Mouse (Mus musculus) stomach, postnatal 0 days (tissue): ENCODE data around the gene Chn2. TPM values are rescaled to one million over a fixed set of nuclear protein-coding genes. Genes with fewer than 3 reads are reported as not detected.

Experiments
- ATAC-seq: fragments of 200-750 bp; cut with Nextera tagmentation; 2 replicates; pipeline ENCODE4 v1.8.0; 2017; ENCODE audit not compliant: low FRiP score, low TSS enrichment
- DNase-seq: peaks from one replicate; pipeline ENCODE4 v3.0.0-alpha.2; 2016; ENCODE audit warnings: low spot score
- H3K27ac ChIP-seq: fragments of 300-500 bp; sonication (generic); replicated peaks from 2 replicates; pipeline ENCODE4 v1.5.1; 2014; ENCODE audit warnings: mild to moderate bottlenecking, control low read depth
- H3K27me3 ChIP-seq: fragments of 300-500 bp; sonication (generic); 2 replicates; pipeline ENCODE4 v1.6.1; 2014; ENCODE audit warnings: low read length; ENCODE audit not compliant: control insufficient read depth, insufficient read depth
- H3K36me3 ChIP-seq: fragments of 300-500 bp; sonication (generic); 2 replicates; pipeline ENCODE4 v1.6.1; 2014; ENCODE audit warnings: low read length, mixed read lengths; ENCODE audit not compliant: control insufficient read depth, insufficient read depth
- H3K4me1 ChIP-seq: fragments of 300-500 bp; sonication (generic); replicated peaks from 2 replicates; pipeline ENCODE4 v1.6.1; 2014; ENCODE audit warnings: antibody characterized with exemption; ENCODE audit not compliant: control insufficient read depth, insufficient read depth
- H3K4me2 ChIP-seq: fragments of 300-500 bp; sonication (generic); replicated peaks from 2 replicates; pipeline ENCODE4 v1.6.1; 2014; ENCODE audit warnings: low read depth, mild to moderate bottlenecking, control low read depth, moderate library complexity
- H3K4me3 ChIP-seq: fragments of 300-500 bp; sonication (generic); 2 replicates; pipeline ENCODE4 v1.5.1; 2014; ENCODE audit warnings: low read depth, low read length, control low read depth
- H3K9ac ChIP-seq: fragments of 300-500 bp; sonication (generic); 2 replicates; pipeline ENCODE4 v1.6.1; 2014; ENCODE audit warnings: mild to moderate bottlenecking, low read length, control low read depth, mixed read lengths
- H3K9me3 ChIP-seq: fragments of 300-500 bp; sonication (generic); 2 replicates; pipeline ENCODE4 v1.6.1; 2016; ENCODE audit warnings: low read length; ENCODE audit not compliant: control insufficient read depth
- CTCF ChIP-seq: IDR thresholded peaks from 2 replicates; pipeline ENCODE4 v1.5.1; 2016; ENCODE audit warnings: antibody characterized with exemption, low read depth, mild to moderate bottlenecking, moderate library complexity
- EP300 ChIP-seq: optimal IDR thresholded peaks from 2 replicates; pipeline ENCODE3; 2016; ENCODE audit warnings: antibody characterized with exemption
- WGBS: fragments of 180-500 bp; shearing (Covaris S2); extraction: QIAGEN DNeasy Blood & Tissue Kit; methylation state at CpG from one replicate; pipeline ENCODE4 v1.1.7; 2014; 5-methylcytosine and 5-hydroxymethylcytosine counted together
- polyA plus RNA-seq: library from polyadenylated mRNA; unstranded; fragments of >200 nt; fragmentation: Nextera tagmentation; extraction: Ambion mirVana; gene quantifications from 2 replicates; pipeline ENCODE4 v1.2.1, GENCODE M21; 2015

Chn2 gene
- polyA plus RNA-seq, 1 experiment from 2014 or later: 19.1 TPM

GRCm38 (mm10) chr6:54319198-54319597 lies 279.8 kb downstream of the Chn2 start:
- ATAC-seq (no peak), DNase-seq (no peak)
- 82% methylated on average over 3 of the region's 3 CpGs for WGBS

GRCm38 (mm10) chr6:54320236-54320635 lies 280.9 kb downstream of the Chn2 start:
- WGBS: 64% methylated on average over 1 of the region's 1 CpGs
- H3K36me3 ChIP-seq: no peaks in the 10 kb centered on the region
- H3K27ac ChIP-seq: 0 out of 2 replicates have a peak overlapping the region, but pooled peaks have one; percentile 30
- TF ChIP-seq CTCF (no peak), EP300 (peak; percentile 56)
- H3K4me3 ChIP-seq: no peak overlapping the region
- H3K9me3 ChIP-seq: no peaks in the 10 kb centered on the region
- no peaks in the 10 kb centered on the region for H3K27me3 ChIP-seq
- no peak overlapping the region for H3K9ac ChIP-seq
- ATAC-seq: peak; percentile 40; the same call in 1 of the 2 replicates
- H3K4me2 ChIP-seq: no peak overlapping the region
- no peak for DNase-seq
- H3K4me1 ChIP-seq: no peaks in the 10 kb centered on the region

More at GRCm38 (mm10) chr6:54319198-54319597, 279.8 kb downstream of the Chn2 start:
- Histone ChIP-seq H3K36me3 (no peaks in the 10 kb centered on the region), H3K9me3 (no peaks in the 10 kb centered on the region), H3K27ac (no peak overlapping the region), H3K9ac (no peak overlapping the region), H3K4me1 (no peaks in the 10 kb centered on the region), H3K4me3 (no peak overlapping the region), H3K4me2 (no peak overlapping the region), H3K27me3 (no peaks in the 10 kb centered on the region)
- TF ChIP-seq CTCF (no peak), EP300 (no peak)

- Histone ChIP-seq H3K9ac (peak within 1 kb of the TSS; percentile 45), H3K27me3 (no peaks in the 10 kb centered on the region)
- TF ChIP-seq CTCF: no peak
- TF ChIP-seq EP300: no peak
These were observed 286.0 kb downstream of the Chn2 start, which contains the start of gene Prr15 for GRCm38 (mm10) chr6:54325246-54325885. Prr15 (plus strand) TSS chr6:54325835.

GRCm38 (mm10) chr6:54326671-54327625 lies 287.6 kb downstream of the Chn2 start:
- H3K4me1 ChIP-seq: no peaks in the 10 kb centered on the region
- peak overlapping the region; percentile 45 for H3K4me3 ChIP-seq
- H3K9ac ChIP-seq: peak overlapping the region; percentile 45
- DNase-seq (peak; percentile 88), ATAC-seq (peak; percentile 88)
- no peaks in the 10 kb centered on the region for H3K9me3 ChIP-seq
- TF ChIP-seq EP300 (no peak), CTCF (no peak)
- H3K27me3 ChIP-seq: no peaks in the 10 kb centered on the region
- H3K27ac ChIP-seq: peak overlapping the region; percentile 19
- peak overlapping the region; percentile 93 for H3K4me2 ChIP-seq
- no peaks in the 10 kb centered on the region for H3K36me3 ChIP-seq
- WGBS: under 1% methylated on average over 53 of the region's 53 CpGs

More at GRCm38 (mm10) chr6:54325246-54325885, 286.0 kb downstream of the Chn2 start, which contains the start of gene Prr15:
- H3K36me3 ChIP-seq: no peaks in the 10 kb centered on the region
- peak within 1 kb of the TSS; percentile 45 for H3K4me3 ChIP-seq
- no peaks in the 10 kb centered on the region for H3K9me3 ChIP-seq
- H3K4me1 ChIP-seq: no peaks in the 10 kb centered on the region
- H3K27ac ChIP-seq: no peak within 1 kb of the TSS
- whole genome bisulfite sequencing: 42% methylated on average over 3 of the region's 3 CpGs
- ATAC-seq (no peak), DNase-seq (no peak)
- H3K4me2 ChIP-seq: peak within 1 kb of the TSS; percentile 93

- DNase-seq (peak; percentile 78), ATAC-seq (peak; percentile 71)
These were observed 288.3 kb downstream of the Chn2 start for GRCm38 (mm10) chr6:54327626-54328003.

More at GRCm38 (mm10) chr6:54327626-54328003, 288.3 kb downstream of the Chn2 start:
- Histone ChIP-seq H3K4me1 (no peaks in the 10 kb centered on the region), H3K27me3 (no peaks in the 10 kb centered on the region), H3K9ac (peak overlapping the region; percentile 45; the same call in 1 of the 2 replicates), H3K9me3 (no peaks in the 10 kb centered on the region), H3K27ac (no peak overlapping the region), H3K36me3 (no peaks in the 10 kb centered on the region), H3K4me2 (peak overlapping the region; percentile 93), H3K4me3 (peak overlapping the region; percentile 45)
- under 1% methylated on average over 28 of the region's 28 CpGs for WGBS
- TF ChIP-seq CTCF: peak; percentile 42
- TF ChIP-seq EP300: no peak
